Mouse (Mus musculus) CH12.LX (cell line): ENCODE measurements around the gene Plcb3. TPM values are rescaled to one million over a fixed set of nuclear protein-coding genes. Genes with fewer than 3 reads are reported as not detected.

ENCODE experiments used
- DNase-seq: peaks from one replicate; pipeline ENCODE4 v3.0.0-alpha.2; 2013; ENCODE audit errors: extremely low read depth
- H3K27ac ChIP-seq: 2 replicates; pipeline ENCODE4 v1.5.1; 2012; ENCODE audit warnings: low read depth, mild to moderate bottlenecking, control low read depth, moderate library complexity; ENCODE audit not compliant: insufficient read depth
- H3K27me3 ChIP-seq: replicated peaks from 2 replicates; pipeline ENCODE3; 2012; ENCODE audit warnings: inconsistent platforms
- H3K36me3 ChIP-seq, 2 experiments: replicated peaks in 1 of 2; 2 replicates each; pipeline versions ENCODE3 to v1.6.1; 2012; ENCODE audit warnings: inconsistent platforms in 1 of 2, low read length in 1 of 2, mild to moderate bottlenecking in 1 of 2, mixed read lengths in 1 of 2, moderate library complexity in 1 of 2; ENCODE audit not compliant: control insufficient read depth in 1 of 2, insufficient read depth in 1 of 2
- H3K4me1 ChIP-seq, 2 experiments: 2 replicates each; pipeline ENCODE4 v1.6.1; 2012; ENCODE audit warnings: inconsistent platforms in 1 of 2, moderate library complexity in 1 of 2; ENCODE audit not compliant: insufficient read depth in 2 of 2, control insufficient read depth in 1 of 2
- H3K4me2 ChIP-seq: 2 replicates; pipeline ENCODE4 v1.6.1; 2012; ENCODE audit warnings: low read depth, mild to moderate bottlenecking, control low read depth; ENCODE audit not compliant: poor library complexity, insufficient read depth, severe bottlenecking
- H3K4me3 ChIP-seq, 3 experiments: fragments of 150-350 bp in 1 of 3; sonication (generic) in 1 of 3; replicated peaks in 1 of 3; 2 replicates each; pipeline versions ENCODE3 to v1.5.1; 2011 to 2012; ENCODE audit warnings: low read depth in 2 of 3, low read length in 2 of 3, mild to moderate bottlenecking in 2 of 3, moderate library complexity in 2 of 3, control low read depth in 1 of 3, improper control_type of control experiment in 1 of 3, inconsistent platforms in 1 of 3, mixed read lengths in 1 of 3; ENCODE audit not compliant: poor library complexity in 1 of 3
- H3K79me2 ChIP-seq: replicated peaks from 2 replicates; pipeline ENCODE4 v1.6.1; 2012; ENCODE audit warnings: mild to moderate bottlenecking, moderate library complexity; ENCODE audit not compliant: control insufficient read depth, poor library complexity, insufficient read depth, severe bottlenecking; ENCODE audit errors: extremely low read depth
- H3K9ac ChIP-seq: 2 replicates; pipeline ENCODE4 v1.6.1; 2012; ENCODE audit warnings: low read depth, mild to moderate bottlenecking, control low read depth, moderate library complexity; ENCODE audit not compliant: insufficient read depth
- H3K9me3 ChIP-seq: replicated peaks from 2 replicates; pipeline ENCODE3; 2012; ENCODE audit warnings: low read length, inconsistent platforms, mixed read lengths
- CTCF ChIP-seq, 2 experiments: IDR thresholded peaks in 1 of 2; conservative IDR thresholded peaks in 1 of 2; 2 replicates each; pipeline ENCODE4 v1.5.1; 2011 to 2012; ENCODE audit warnings: low read depth in 2 of 2, low read length in 2 of 2, improper control_type of control experiment in 1 of 2, inconsistent platforms in 1 of 2, mild to moderate bottlenecking in 1 of 2, moderate library complexity in 1 of 2
- E2F4 ChIP-seq: IDR thresholded peaks from 2 replicates; pipeline ENCODE4 v1.6.1; 2011; ENCODE audit warnings: low read depth, low read length, improper control_type of control experiment; ENCODE audit not compliant: insufficient replicate concordance
- ELF1 ChIP-seq: IDR thresholded peaks from 2 replicates; pipeline ENCODE4 v1.6.1; 2014; ENCODE audit warnings: low read depth, mild to moderate bottlenecking, inconsistent platforms, low read length, improper control_type of control experiment
- GABPA ChIP-seq: IDR thresholded peaks from 2 replicates; pipeline ENCODE4 v1.6.1; 2012; ENCODE audit warnings: low read depth, low read length, improper control_type of control experiment, inconsistent platforms; ENCODE audit not compliant: insufficient replicate concordance
- HCFC1 ChIP-seq: IDR thresholded peaks from 2 replicates; pipeline ENCODE4 v1.6.1; 2012; ENCODE audit warnings: low read depth, mild to moderate bottlenecking, inconsistent platforms, low read length, improper control_type of control experiment
- JUN ChIP-seq: IDR thresholded peaks from 2 replicates; pipeline ENCODE4 v1.6.1; 2011; ENCODE audit warnings: low read depth, mild to moderate bottlenecking, low read length, improper control_type of control experiment, moderate library complexity; ENCODE audit not compliant: insufficient read depth
- MAX ChIP-seq: IDR thresholded peaks from 2 replicates; pipeline ENCODE4 v1.6.1; 2011; ENCODE audit warnings: low read length, improper control_type of control experiment
- MXI1 ChIP-seq: IDR thresholded peaks from 2 replicates; pipeline ENCODE4 v1.6.1; 2011; ENCODE audit warnings: mild to moderate bottlenecking, low read depth, low read length, improper control_type of control experiment
- MYC ChIP-seq: IDR thresholded peaks from 2 replicates; pipeline ENCODE4 v1.6.1; 2011; ENCODE audit warnings: low read depth, mild to moderate bottlenecking, improper control_type of control experiment, low read length
- NRF1 ChIP-seq: IDR thresholded peaks from 2 replicates; pipeline ENCODE4 v1.6.1; 2014; ENCODE audit warnings: low read depth, mild to moderate bottlenecking, inconsistent platforms, low read length, improper control_type of control experiment, moderate library complexity
- POLR2A ChIP-seq: IDR thresholded peaks from 2 replicates; pipeline ENCODE4 v1.6.1; 2011; ENCODE audit warnings: low read depth, mild to moderate bottlenecking, improper control_type of control experiment, low read length
- SIN3A ChIP-seq: IDR thresholded peaks from 2 replicates; pipeline ENCODE4 v1.6.1; 2012; ENCODE audit warnings: low read length, improper control_type of control experiment, inconsistent platforms
- SMC3 ChIP-seq: IDR thresholded peaks from 2 replicates; pipeline ENCODE4 v1.6.1; 2011; ENCODE audit warnings: low read depth, low read length, improper control_type of control experiment
- UBTF ChIP-seq: IDR thresholded peaks from 2 replicates; pipeline ENCODE4 v1.6.1; 2012; ENCODE audit warnings: low read depth, mild to moderate bottlenecking, inconsistent platforms, low read length, improper control_type of control experiment, moderate library complexity
- USF1 ChIP-seq: IDR thresholded peaks from 2 replicates; pipeline ENCODE4 v1.6.1; 2014; ENCODE audit warnings: low read depth, mild to moderate bottlenecking, inconsistent platforms, low read length, improper control_type of control experiment
- ZC3H11A ChIP-seq: IDR thresholded peaks from 2 replicates; pipeline ENCODE4 v1.6.1; 2012; ENCODE audit warnings: low read depth, mild to moderate bottlenecking, inconsistent platforms, low read length, improper control_type of control experiment
- ZMIZ1 ChIP-seq: IDR thresholded peaks from 2 replicates; pipeline ENCODE4 v1.6.1; 2012; ENCODE audit warnings: low read depth, mild to moderate bottlenecking, inconsistent platforms, low read length, improper control_type of control experiment
- ZNF384 ChIP-seq: IDR thresholded peaks from 2 replicates; pipeline ENCODE4 v1.6.1; 2012; ENCODE audit warnings: low read depth, low read length, improper control_type of control experiment, inconsistent platforms
- dilution Hi-C: fragments of 300-500 bp; cut with MboI; formaldehyde crosslinking; loops from 2 replicates; pipeline ENCODE4 v1.14.3; 2020; ENCODE audit warnings: low sequenced_read_pairs; ENCODE audit not compliant: extremely low pct_unique_long_range_greater_than_20kb, extremely low pct_ligation_motif_present
- in situ Hi-C: fragments of 300-500 bp; cut with MboI; formaldehyde crosslinking; loops from 3 replicates; pipeline ENCODE4 v1.14.3; 2019; ENCODE audit warnings: low sequenced_read_pairs, low pct_ligation_motif_present, low pct_unique_long_range_greater_than_20kb, mixed read lengths
- polyA plus RNA-seq: library from polyadenylated mRNA; unstranded; fragments of >175 nt; gene quantifications from 2 replicates; pipeline ENCODE4 v1.2.1, GENCODE M21; 2012; ENCODE audit warnings: low read depth; ENCODE audit not compliant: insufficient read length
- total RNA-seq, 2 experiments: library from RNA; depleted of rRNA; stranded (reverse); fragments of 300-350 nt in 1 of 2; fragments of >200 nt in 1 of 2; gene quantifications; 2 replicates each; pipeline ENCODE4 v1.2.3; 2012 to 2014

Plcb3 gene
- total and polyA plus RNA-seq, 3 experiments: 4.1 to 8.2 (median 7.5) TPM

DNA sequence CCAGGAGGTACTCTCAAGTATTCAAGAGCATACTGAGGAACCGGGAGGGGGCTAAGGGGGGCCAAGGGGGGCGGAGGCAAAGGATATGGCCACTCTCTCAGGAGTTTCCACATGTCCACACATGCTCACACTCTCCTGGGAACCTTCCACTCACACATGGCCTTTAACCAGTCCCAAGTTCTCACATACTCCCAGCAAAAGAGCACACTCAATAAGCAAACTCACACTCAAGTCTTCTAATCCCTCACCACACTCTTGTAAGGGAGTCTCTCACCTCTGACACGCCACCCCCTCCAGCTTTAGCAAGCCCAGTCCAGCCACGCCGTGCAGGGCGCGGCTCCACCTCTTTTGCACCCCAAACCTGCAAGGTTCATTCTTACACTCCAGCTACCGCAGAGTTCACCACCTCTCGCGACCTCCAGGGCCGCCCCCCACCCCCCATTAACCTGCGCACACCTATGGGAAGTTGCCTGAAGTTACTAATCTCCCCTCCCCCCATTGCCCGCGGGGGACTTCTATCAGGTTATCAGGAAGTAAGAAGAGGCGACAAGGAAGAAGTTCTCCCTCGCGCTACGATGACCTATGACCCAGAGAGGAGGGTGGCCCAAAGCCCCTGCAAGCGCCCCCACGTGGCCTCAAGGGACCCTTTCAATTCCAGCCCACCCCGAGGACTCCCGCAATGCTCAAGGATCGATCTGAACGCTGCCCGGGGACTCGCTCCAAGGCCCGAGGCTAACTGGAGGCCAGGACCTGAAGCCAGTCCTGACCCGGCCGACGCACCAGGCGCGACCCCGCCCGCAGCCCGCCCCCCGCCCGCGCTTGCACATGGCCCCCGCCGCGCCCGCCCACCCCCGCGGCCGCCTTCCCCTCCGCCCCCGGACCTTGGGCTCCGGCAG lies 55.3 kb downstream of the Plcb3 start:
- dilution Hi-C loops: no loop called here
- peak; percentile 56 for DNase-seq
- H3K4me1 ChIP-seq: peaks cover 11 to 32% of the 10 kb centered on the region in 2 experiments
- H3K4me2 ChIP-seq: peak overlapping the region; percentile 80
- peak overlapping the region; percentile 81 for H3K9ac ChIP-seq
- H3K79me2 ChIP-seq: 0 out of 2 replicates have a peak, but pooled peaks cover 3% of the 10 kb centered on the region
- H3K9me3 ChIP-seq: no peaks in the 10 kb centered on the region
- H3K27ac ChIP-seq: peak overlapping the region; percentile 21; the same call in 1 of the 2 replicates
- peaks cover 3% of the 10 kb centered on the region for H3K27me3 ChIP-seq
- in situ Hi-C loops: loop anchor here (5.0 kb wide), 1 partner anchor 49 kb away; no protein-coding TSS in a partner anchor
- H3K4me3 ChIP-seq: peak overlapping the region; percentile 74 to 90 (median 78)
- H3K36me3 ChIP-seq: peaks cover 0 to 33% of the 10 kb centered on the region in 2 experiments
- no peak for TF ChIP-seq USF1
- TF ChIP-seq POLR2A: peak; percentile 46; the same call in 1 of the 2 replicates
- peak; percentile 71 for TF ChIP-seq ELF1
- no peak for TF ChIP-seq MYC
- TF ChIP-seq SIN3A: peak; percentile 59; the same call in 1 of the 2 replicates
- 0 out of 2 replicates have a peak, but pooled peaks have one; percentile 23 for TF ChIP-seq HCFC1
- TF ChIP-seq UBTF: no peak
- peak in 1 of 2 experiments; percentile 31; a peak in 2 of 4 replicates for TF ChIP-seq CTCF (conservative IDR thresholded peaks at IDR 0.05 in 1 of 2, IDR thresholded peaks at IDR 0.05 in 1 of 2; ENCODE audit: low read depth in 2 of 2, low read length in 2 of 2)
- TF ChIP-seq MXI1: 0 out of 2 replicates have a peak, but pooled peaks have one; percentile 16
- TF ChIP-seq ZC3H11A: no peak
- no peak for TF ChIP-seq JUN
- TF ChIP-seq, all 38 proteins: peak for 6

DNA sequence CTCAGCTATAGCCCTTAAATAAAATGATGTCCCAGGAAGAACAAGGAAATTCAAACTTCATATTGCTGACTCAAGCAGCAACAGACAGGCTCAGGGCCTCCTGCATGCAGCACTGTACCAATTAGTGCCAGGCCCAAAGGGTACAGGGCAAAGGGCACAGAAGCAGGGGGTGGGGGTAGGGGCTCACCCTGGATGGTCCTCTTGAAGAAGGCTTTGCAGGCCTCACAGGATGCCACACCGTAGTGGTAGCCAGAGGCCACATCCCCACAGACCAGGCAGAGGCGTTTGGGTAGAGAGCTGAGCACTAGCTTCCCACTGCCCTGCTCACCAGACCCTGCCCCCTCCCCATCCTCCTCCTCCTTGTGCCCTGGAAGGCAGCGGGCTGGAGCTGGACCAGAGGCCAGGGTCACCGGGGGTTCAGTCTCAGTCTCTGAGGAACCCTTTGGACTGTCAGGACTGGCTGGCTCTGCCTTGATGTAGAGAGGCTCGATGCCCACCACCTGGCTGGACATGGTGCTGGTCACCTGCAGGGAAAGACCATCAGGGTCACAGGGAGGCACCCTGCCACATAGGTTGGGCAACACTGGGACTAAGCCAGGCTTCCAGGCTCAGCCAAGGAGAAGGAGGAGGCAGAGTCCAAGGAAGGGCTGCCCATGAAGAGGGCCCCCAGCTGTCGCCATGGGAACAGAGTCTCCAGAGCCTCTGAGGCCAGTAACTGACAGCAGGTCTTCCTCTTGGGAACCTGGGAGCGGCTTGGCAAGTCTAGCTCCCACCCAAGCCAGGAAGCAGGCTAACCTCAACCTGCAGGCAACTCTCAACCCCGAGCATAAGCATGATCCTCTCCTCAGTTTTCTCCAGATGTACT lies 56.2 kb downstream of the Plcb3 start:
- Histone ChIP-seq H3K36me3 (peaks cover 0 to 42% of the 10 kb centered on the region in 2 experiments), H3K27ac (no peak overlapping the region), H3K4me2 (peak overlapping the region; percentile 80), H3K4me3 (peak overlapping the region in 2 of 3 experiments; percentile 74 to 90), H3K27me3 (peaks cover 3% of the 10 kb centered on the region), H3K79me2 (0 out of 2 replicates have a peak, but pooled peaks cover 3% of the 10 kb centered on the region), H3K4me1 (peaks cover 11 to 32% of the 10 kb centered on the region in 2 experiments), H3K9ac (peak overlapping the region; percentile 81), H3K9me3 (no peaks in the 10 kb centered on the region)
- no peak for TF ChIP-seq MAX
- TF ChIP-seq SMC3: no peak
- no peak for TF ChIP-seq ZMIZ1
- no peak for TF ChIP-seq E2F4
- TF ChIP-seq MXI1: no peak
- TF ChIP-seq ELF1: no peak
- no peak for TF ChIP-seq JUN
- no peak for TF ChIP-seq NRF1
- no peak for TF ChIP-seq GABPA
- no peak for TF ChIP-seq ZNF384
- dilution Hi-C loops: no loop called here
- no peak for DNase-seq
- in situ Hi-C loops: loop anchor here (5.0 kb wide), 1 partner anchor 48 kb away; no protein-coding TSS in a partner anchor
